Mouse (Mus musculus) urinary bladder, postnatal 4 days (tissue): ENCODE results near the gene Plin5.
A peak's percentile ranks its signal among the peaks of the same experiment; 100 is the strongest.
"Not testable (repeated sequence)": the region's sequence is repeated elsewhere in the genome, so short reads cannot be mapped to it uniquely, and the experiment has no call there.

Experiments used
- DNase-seq, 2 experiments: peaks; one replicate each; pipeline ENCODE4 v3.0.0; 2021 to 2022; ENCODE audit warnings: low spot score in 2 of 2

Gene Plin5

GRCm38 (mm10) chr17:56108334-56109044 lies 8.9 kb downstream of the Plin5 start:
- no peak for DNase-seq

- no peak for DNase-seq
Observed at GRCm38 (mm10) chr17:56107736-56108135, 9.7 kb downstream of the Plin5 start.

GRCm38 (mm10) chr17:56106981-56107380 lies 10.4 kb downstream of the Plin5 start:
- no peak for DNase-seq

GRCm38 (mm10) chr17:56106436-56106835 lies 11.0 kb downstream of the Plin5 start:
- DNase-seq = not testable (repeated sequence)

- DNase-seq = not testable (repeated sequence)
Observed at GRCm38 (mm10) chr17:56104821-56105220, 12.6 kb downstream of the Plin5 start.

GRCm38 (mm10) chr17:56103465-56104285 lies 13.7 kb downstream of the Plin5 start:
- DNase-seq = no peak

- DNase-seq = no peak
Observed at GRCm38 (mm10) chr17:56102927-56103326, 14.5 kb downstream of the Plin5 start.

- DNase-seq = no peak
Observed at GRCm38 (mm10) chr17:56102158-56102557, 15.2 kb downstream of the Plin5 start.

GRCm38 (mm10) chr17:56100811-56101210 lies 16.6 kb downstream of the Plin5 start:
- no peak for DNase-seq

- DNase-seq = no peak
Observed at GRCm38 (mm10) chr17:56098711-56099572, 18.5 kb downstream of the Plin5 start.

GRCm38 (mm10) chr17:56098180-56098579 lies 19.2 kb downstream of the Plin5 start:
- no peak for DNase-seq

- DNase-seq = no peak
Observed at GRCm38 (mm10) chr17:56096883-56097282, 20.5 kb downstream of the Plin5 start.

GRCm38 (mm10) chr17:56092794-56093193 lies 24.6 kb downstream of the Plin5 start:
- no peak for DNase-seq

GRCm38 (mm10) chr17:56092312-56092711 lies 25.1 kb downstream of the Plin5 start:
- DNase-seq = no peak

GRCm38 (mm10) chr17:56080781-56081585 lies 36.4 kb downstream of the Plin5 start:
- DNase-seq = no peak

GRCm38 (mm10) chr17:56079921-56080320 lies 37.5 kb downstream of the Plin5 start:
- DNase-seq = no peak

- peak; percentile 99 to 100 for DNase-seq
Observed at GRCm38 (mm10) chr17:56078880-56079795, 38.3 kb downstream of the Plin5 start, which contains the start of gene Hdgfl2. Gene Hdgfl2 (plus strand): TSS chr17:56079634.

- DNase-seq = not testable (repeated sequence)
Observed at GRCm38 (mm10) chr17:56078361-56078760, 39.0 kb downstream of the Plin5 start.

- DNase-seq = no peak
Observed at GRCm38 (mm10) chr17:56077523-56077922, 39.9 kb downstream of the Plin5 start.

GRCm38 (mm10) chr17:56074827-56075208 lies 42.6 kb downstream of the Plin5 start, which contains the start of gene Ubxn6:
Gene Ubxn6 (minus strand): TSS chr17:56075028.
- DNase-seq = peak; percentile 97 to 99
